Mouse (Mus musculus) lung, postnatal 14 days (tissue): ENCODE results near the gene Cyp11a1.

Source experiments
- DNase-seq: peaks from one replicate; pipeline ENCODE4 v3.0.0; 2021

The Cyp11a1 gene

DNA sequence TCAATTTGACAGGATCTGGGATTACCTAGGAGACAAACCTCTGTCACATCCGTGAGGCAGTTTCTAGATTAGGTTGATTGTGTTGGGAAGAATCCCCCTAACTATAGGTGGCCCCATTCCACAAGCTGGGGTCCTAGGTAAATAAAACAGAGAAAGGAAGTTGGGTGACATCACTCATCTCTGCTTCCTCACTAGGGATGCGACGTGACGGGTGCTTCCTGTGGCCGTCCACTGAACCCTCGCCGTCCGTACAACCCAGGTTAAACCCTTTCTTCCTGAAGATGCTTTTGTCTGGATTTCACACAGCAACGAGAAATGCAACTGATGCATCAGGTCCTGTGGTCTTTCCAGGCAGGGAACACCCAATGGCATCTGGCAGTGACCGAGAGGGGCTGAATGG, 40.9 kb downstream of the Cyp11a1 start:
- DNase-seq, result no peak

DNA sequence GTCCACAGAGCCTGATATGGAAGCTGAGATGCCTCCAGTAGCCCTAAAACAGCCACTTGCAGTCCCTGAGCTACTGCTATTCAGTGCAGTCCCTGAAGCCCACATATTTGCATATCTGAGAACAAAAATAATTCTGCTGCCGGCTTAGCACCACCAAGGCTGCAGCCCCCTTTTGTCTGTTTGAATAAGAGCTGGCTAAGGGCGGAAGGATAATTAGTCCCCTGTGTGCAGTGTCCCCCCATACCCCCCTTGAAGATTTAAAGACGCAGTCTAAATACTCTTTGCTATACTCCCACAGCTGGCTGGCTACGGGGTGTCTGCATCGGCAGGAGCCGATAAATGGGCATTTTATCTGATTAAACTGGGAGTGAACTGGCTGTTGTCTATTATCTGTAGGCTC, 42.4 kb downstream of the Cyp11a1 start:
- no peak for DNase-seq

DNA sequence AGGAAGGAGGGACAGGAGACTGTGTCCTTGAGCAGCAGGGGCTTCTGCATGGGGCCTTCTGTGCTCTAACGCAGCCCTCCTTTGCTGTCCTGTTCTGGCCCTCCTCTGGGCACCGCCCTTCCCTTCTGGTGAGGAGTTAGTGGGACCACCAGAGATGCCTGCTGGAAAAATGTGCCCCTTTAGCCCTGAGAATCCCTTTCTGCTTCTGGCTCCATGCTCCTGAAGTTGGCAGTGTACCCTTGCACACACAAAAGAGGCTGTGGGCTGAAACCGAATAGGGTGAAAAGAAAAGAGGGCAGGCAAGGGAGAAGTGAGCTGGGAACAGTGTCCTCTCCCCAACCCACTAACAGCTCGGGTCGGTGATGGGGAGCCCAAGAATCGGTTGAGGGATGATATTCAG, 43.0 kb downstream of the Cyp11a1 start:
- DNase-seq, result no peak

DNA sequence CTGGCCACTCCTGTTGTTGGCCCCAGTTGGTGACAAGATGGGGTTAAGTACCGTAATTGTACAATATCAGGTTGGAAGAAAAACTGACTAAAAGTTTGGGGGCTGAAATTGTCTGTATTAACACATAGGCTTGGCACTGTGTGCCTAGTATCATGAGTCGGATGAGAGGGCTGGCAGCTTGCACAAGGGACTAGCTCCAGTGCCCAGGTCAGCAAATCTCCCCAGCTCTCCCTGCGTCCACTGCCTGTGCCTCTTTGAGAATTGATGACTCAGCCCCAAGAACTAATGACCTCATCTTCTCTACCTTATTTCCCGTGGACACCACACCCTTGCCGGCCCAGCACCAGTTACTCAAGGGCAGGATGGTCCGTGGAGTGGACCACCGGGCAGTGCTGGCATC, 43.6 kb downstream of the Cyp11a1 start:
- DNase-seq, result no peak

DNA sequence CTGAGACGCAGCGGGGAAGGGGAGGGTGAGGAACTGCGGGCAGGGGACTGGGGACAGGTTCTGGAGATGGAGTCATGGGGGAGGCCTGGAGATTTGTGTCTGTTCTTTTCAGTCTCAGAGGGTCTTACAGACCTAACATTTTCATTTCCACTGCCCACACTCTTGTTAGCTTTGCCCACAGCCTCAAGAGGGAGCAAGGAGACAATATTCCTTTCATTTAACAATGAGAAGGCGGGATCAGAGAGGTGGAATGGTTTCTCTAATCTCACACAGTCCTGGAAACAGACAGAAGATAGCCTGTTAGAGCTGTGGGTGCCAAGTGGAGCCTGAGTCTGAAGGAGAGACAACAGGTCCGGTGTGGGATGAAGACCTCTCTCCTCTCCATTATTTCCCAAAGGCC, 45.7 kb downstream of the Cyp11a1 start:
- DNase-seq, result no peak

GRCm38 (mm10) chr9:58053102-58053501, 46.9 kb downstream of the Cyp11a1 start:
- peak; percentile 66 for DNase-seq

DNA sequence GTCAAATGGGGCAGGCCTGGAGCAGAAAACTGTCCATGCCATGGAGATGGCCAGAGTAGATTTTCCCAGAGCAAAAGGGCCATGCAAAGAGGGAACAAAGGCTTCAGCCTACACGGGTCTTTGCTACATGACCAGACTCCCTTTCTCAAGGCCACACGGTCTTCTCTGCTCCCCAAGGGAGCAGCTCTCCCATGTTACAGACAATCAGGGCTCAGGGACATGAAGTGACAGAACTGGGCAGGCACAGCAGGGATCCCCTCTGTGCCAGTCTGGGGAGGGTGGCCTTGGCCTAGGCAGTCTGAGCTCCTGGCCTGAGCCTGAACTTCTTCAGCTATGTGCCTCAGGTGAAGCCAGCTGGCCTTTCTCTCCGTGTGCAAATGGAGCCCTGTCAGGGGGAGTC, 47.3 kb downstream of the Cyp11a1 start:
- DNase-seq, result no peak

DNA sequence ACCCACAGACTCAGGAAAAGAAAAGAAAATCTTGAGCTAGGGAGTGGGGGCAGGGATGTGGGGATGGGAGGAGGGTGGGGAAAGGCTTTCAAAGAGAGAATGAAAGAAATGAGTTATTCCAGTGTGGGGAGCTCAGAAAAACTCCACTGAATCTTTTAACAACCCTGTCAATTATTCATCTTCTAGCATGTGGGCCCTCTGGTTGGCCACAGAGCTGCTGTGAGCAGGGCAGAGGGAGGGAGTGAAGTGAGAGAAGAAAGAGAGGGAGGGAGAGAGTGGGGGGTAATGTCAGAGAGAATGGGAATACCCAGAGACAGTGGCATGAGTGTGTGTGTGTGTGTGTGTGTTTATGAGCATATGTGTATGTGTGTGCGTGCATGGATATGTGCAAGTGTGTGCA, 47.8 kb downstream of the Cyp11a1 start:
- no peak for DNase-seq

GRCm38 (mm10) chr9:58055666-58056065, 49.5 kb downstream of the Cyp11a1 start:
- DNase-seq, result no peak

DNA sequence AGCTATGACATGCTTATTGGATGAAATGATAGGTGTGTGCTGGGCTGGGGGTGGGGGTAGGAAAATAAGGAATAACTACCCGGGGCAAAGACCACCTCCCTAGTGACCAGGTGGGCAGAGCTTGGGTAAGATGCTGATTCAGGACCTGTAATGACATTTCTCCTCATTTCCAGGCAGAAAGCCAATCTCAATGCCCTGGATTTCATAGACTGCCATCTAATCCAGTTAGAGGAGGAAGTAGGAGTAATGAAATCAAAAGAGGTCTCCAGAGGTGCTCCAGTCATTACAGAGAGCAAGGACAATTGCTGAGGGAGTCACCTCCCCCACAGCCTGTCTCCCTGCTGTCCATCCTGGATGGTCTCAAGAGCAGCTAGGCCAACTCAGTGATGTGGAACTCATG, 53.7 kb downstream of the Cyp11a1 start:
- no peak for DNase-seq

GRCm38 (mm10) chr9:58060677-58061667, 54.8 kb downstream of the Cyp11a1 start:
- DNase-seq, result peak; percentile 70

- DNase-seq, result no peak
Observed at GRCm38 (mm10) chr9:58063531-58063930, 57.3 kb downstream of the Cyp11a1 start, which contains the start of gene Stra6. Stra6 (plus strand) TSS chr9:58063788.

DNA sequence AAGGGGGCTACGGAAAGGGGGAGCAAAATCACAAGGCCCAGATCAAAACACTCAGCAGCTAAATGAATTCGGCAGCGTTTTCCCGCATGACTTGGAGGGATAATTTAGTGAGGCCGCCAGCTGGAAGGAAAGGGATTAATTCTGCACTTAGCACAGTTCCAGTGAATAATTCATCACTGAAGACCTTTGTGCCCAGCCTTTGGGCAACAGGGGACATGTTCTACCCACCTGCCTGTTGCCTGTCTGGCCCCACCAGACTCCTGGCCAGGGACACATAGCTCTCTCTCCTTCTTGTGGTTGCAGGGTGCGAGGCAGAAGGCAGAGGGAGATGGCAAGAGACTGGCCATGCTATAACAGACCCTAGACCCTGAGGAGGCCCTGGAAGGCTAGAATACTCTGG, 59.3 kb downstream of the Cyp11a1 start:
- DNase-seq, result no peak

- no peak for DNase-seq
Observed at GRCm38 (mm10) chr9:58065977-58066730, 59.9 kb downstream of the Cyp11a1 start.

GRCm38 (mm10) chr9:58066731-58067095, 60.5 kb downstream of the Cyp11a1 start:
- DNase-seq, result no peak

DNA sequence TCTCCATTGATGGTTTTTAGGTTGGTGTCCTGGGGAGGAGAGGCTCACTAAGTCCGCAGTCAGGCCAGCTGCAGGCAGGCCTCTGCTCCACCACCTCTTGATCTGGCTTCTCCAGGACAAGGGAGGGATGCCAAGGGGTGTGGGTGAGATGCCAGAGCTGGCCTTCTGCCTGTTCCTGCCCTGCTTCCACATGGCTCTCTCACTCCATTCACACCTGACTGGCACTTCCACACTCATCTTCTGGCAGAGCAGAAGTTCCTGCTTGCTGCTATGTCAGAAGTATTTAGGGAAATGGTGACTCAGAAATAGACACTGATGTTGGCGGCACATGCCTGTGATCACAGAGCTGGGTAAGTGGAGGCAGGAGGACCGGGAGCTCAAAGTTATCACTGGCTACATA, 61.3 kb downstream of the Cyp11a1 start:
- no peak for DNase-seq

GRCm38 (mm10) chr9:58074561-58074960, 68.3 kb downstream of the Cyp11a1 start:
- DNase-seq, result no peak
